Mouse (Mus musculus) forebrain, embryonic 11.5 days (tissue): ENCODE measurements around the gene Fscn3. TPM values are rescaled to one million over a fixed set of nuclear protein-coding genes. Genes with fewer than 3 reads are reported as not detected.
A peak's percentile ranks its signal among the peaks of the same experiment; 100 is the strongest.

ENCODE experiments used
- ATAC-seq: fragments of 200-750 bp; cut with Nextera tagmentation; replicated peaks from 2 replicates; pipeline ENCODE4 v1.8.0; 2017; ENCODE audit warnings: moderate TSS enrichment; ENCODE audit not compliant: low FRiP score
- DNase-seq: peaks from one replicate; pipeline ENCODE4 v3.0.0-alpha.2; 2017; ENCODE audit warnings: low spot score
- H3K27ac ChIP-seq: fragments of 300-500 bp; sonication (generic); 2 replicates; pipeline ENCODE4 v1.5.1; 2014; ENCODE audit warnings: low read depth, low read length
- H3K27me3 ChIP-seq: fragments of 300-500 bp; sonication (generic); 2 replicates; pipeline ENCODE4 v1.6.1; 2014; ENCODE audit warnings: mild to moderate bottlenecking, low read length, mixed read lengths; ENCODE audit not compliant: control insufficient read depth, insufficient read depth
- H3K36me3 ChIP-seq: fragments of 300-500 bp; sonication (generic); 2 replicates; pipeline ENCODE4 v1.6.1; 2014; ENCODE audit warnings: mild to moderate bottlenecking, low read length, moderate library complexity, mixed read lengths; ENCODE audit not compliant: control insufficient read depth, insufficient read depth
- H3K4me1 ChIP-seq: fragments of 300-500 bp; sonication (generic); replicated peaks from 2 replicates; pipeline ENCODE4 v1.6.1; 2014; ENCODE audit warnings: low read length, mixed read lengths; ENCODE audit not compliant: control insufficient read depth, insufficient read depth
- H3K4me2 ChIP-seq: fragments of 300-500 bp; sonication (generic); 2 replicates; pipeline ENCODE4 v1.6.1; 2014; ENCODE audit warnings: low read depth, mild to moderate bottlenecking, low read length, moderate library complexity, mixed read lengths; ENCODE audit not compliant: severe bottlenecking
- H3K4me3 ChIP-seq: fragments of 300-500 bp; sonication (generic); 2 replicates; pipeline ENCODE4 v1.5.1; 2014; ENCODE audit warnings: low read depth, low read length
- H3K9ac ChIP-seq: fragments of 300-500 bp; sonication (generic); 2 replicates; pipeline ENCODE4 v1.6.1; 2014; ENCODE audit warnings: low read length
- H3K9me3 ChIP-seq: fragments of 300-500 bp; sonication (generic); 2 replicates; pipeline ENCODE4 v1.6.1; 2016; ENCODE audit warnings: low read length, mixed read lengths; ENCODE audit not compliant: control insufficient read depth
- WGBS: fragments of 180-500 bp; shearing (Covaris S2); extraction: QIAGEN DNeasy Blood & Tissue Kit; methylation state at CpG from one replicate; pipeline ENCODE4 v1.1.7; 2014; 5-methylcytosine and 5-hydroxymethylcytosine counted together
- polyA plus RNA-seq: library from polyadenylated mRNA; unstranded; fragments of >200 nt; fragmentation: Nextera tagmentation; extraction: Ambion mirVana; gene quantifications from 2 replicates; pipeline ENCODE4 v1.2.1, GENCODE M21; 2014

Gene Fscn3
- not detected in 2 replicates for polyA plus RNA-seq

GRCm38 (mm10) chr6:28427096-28427839, at the start of gene Fscn3:
Gene Fscn3 (plus strand): TSS chr6:28427789.
- H3K4me2 ChIP-seq: no peak within 1 kb of the TSS
- H3K9ac ChIP-seq: no peak within 1 kb of the TSS
- ATAC-seq (no peak), DNase-seq (no peak)
- H3K27me3 ChIP-seq: no peaks in the 10 kb centered on the region
- H3K36me3 ChIP-seq: peaks cover 3% of the 10 kb centered on the region
- H3K4me1 ChIP-seq: 0 out of 2 replicates have a peak, but pooled peaks cover 3% of the 10 kb centered on the region
- no peak within 1 kb of the TSS for H3K27ac ChIP-seq
- H3K4me3 ChIP-seq: no peak within 1 kb of the TSS
- H3K9me3 ChIP-seq: no peaks in the 10 kb centered on the region
- WGBS: 85% methylated on average over 3 of the region's 3 CpGs

DNA sequence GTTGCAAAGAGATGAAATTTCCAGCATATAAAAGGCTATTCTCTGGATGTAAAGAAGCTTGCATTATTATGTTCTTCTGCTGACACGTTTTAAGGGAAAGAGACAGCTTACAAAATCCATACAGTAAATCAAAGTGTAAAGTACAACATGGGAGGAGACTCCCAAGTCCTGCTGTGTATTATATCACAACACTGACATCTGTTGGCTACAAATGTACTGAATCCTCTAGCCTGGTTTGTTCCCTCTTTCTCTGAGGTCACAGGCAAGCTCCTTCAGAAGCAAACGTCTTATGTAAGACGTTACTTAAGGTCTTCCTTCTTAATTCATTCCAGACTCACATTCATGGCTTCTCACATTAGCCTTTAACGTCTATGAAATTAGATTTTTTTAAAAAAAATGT, 45.6 kb upstream of the Fscn3 start:
- Histone ChIP-seq H3K27ac (no peak overlapping the region), H3K4me2 (no peak overlapping the region), H3K4me3 (no peak overlapping the region), H3K9me3 (no peaks in the 10 kb centered on the region), H3K36me3 (no peaks in the 10 kb centered on the region), H3K27me3 (no peaks in the 10 kb centered on the region), H3K4me1 (no peaks in the 10 kb centered on the region), H3K9ac (no peak overlapping the region)
- DNase-seq (no peak), ATAC-seq (no peak)
- 63% methylated on average over 4 of the region's 4 CpGs for WGBS

GRCm38 (mm10) chr6:28385169-28385568, 42.4 kb upstream of the Fscn3 start:
- Histone ChIP-seq H3K36me3 (no peaks in the 10 kb centered on the region), H3K9ac (no peak overlapping the region), H3K4me2 (no peak overlapping the region), H3K4me1 (no peaks in the 10 kb centered on the region), H3K27me3 (no peaks in the 10 kb centered on the region), H3K27ac (no peak overlapping the region), H3K4me3 (no peak overlapping the region), H3K9me3 (no peaks in the 10 kb centered on the region)
- DNase-seq (no peak), ATAC-seq (no peak)
- 90% methylated on average over 3 of the region's 3 CpGs for WGBS

DNA sequence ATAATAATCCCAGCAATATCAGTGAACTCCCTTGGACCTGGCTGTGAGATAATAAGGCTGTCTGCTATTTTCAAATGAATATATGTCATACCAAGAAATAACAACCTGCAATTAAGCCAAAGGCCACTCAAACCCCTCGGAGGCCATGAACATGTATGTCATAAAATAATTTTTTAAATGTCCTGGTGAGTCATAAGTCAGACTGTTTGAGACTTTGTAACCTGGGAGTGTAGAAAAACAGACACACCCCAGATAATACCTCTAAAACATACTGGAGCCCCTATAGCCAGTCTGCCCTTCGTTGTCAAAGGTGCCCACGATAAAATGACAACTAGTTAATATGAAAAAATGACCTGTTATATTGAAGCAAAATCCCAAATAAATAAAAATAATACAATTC, 38.6 kb upstream of the Fscn3 start:
- no peak overlapping the region for H3K4me3 ChIP-seq
- ATAC-seq (no peak), DNase-seq (no peak)
- H3K27ac ChIP-seq: no peak overlapping the region
- H3K36me3 ChIP-seq: no peaks in the 10 kb centered on the region
- no peak overlapping the region for H3K4me2 ChIP-seq
- no peak overlapping the region for H3K9ac ChIP-seq
- peaks cover 4% of the 10 kb centered on the region for H3K27me3 ChIP-seq
- 90% methylated on average over 3 of the region's 3 CpGs for WGBS
- no peaks in the 10 kb centered on the region for H3K4me1 ChIP-seq
- no peaks in the 10 kb centered on the region for H3K9me3 ChIP-seq

- Histone ChIP-seq H3K27ac (peak overlapping the region; percentile 81; the same call in 1 of the 2 replicates), H3K4me1 (peaks cover 4% of the 10 kb centered on the region; the same call in 1 of the 2 replicates), H3K4me3 (peak overlapping the region; percentile 43), H3K27me3 (peaks cover 19% of the 10 kb centered on the region), H3K36me3 (no peaks in the 10 kb centered on the region), H3K4me2 (peak overlapping the region; percentile 77), H3K9ac (peak overlapping the region; percentile 35; the same call in 1 of the 2 replicates), H3K9me3 (no peaks in the 10 kb centered on the region)
- 7% methylated on average over 15 of the region's 15 CpGs for WGBS
- ATAC-seq (peak; percentile 54), DNase-seq (no peak)
Measured at GRCm38 (mm10) chr6:28396051-28396852, 31.3 kb upstream of the Fscn3 start.

GRCm38 (mm10) chr6:28396853-28397457, 30.6 kb upstream of the Fscn3 start:
- H3K4me1 ChIP-seq: peaks cover 4% of the 10 kb centered on the region; the same call in 1 of the 2 replicates
- H3K27me3 ChIP-seq: peaks cover 19% of the 10 kb centered on the region
- under 1% methylated on average over 19 of the region's 19 CpGs for WGBS
- peak overlapping the region; percentile 81 for H3K27ac ChIP-seq
- no peaks in the 10 kb centered on the region for H3K36me3 ChIP-seq
- no peaks in the 10 kb centered on the region for H3K9me3 ChIP-seq
- H3K9ac ChIP-seq: peak overlapping the region; percentile 70
- DNase-seq: peak; percentile 76
- H3K4me3 ChIP-seq: peak overlapping the region; percentile 43
- H3K4me2 ChIP-seq: peak overlapping the region; percentile 77
- ATAC-seq: peak; percentile 57

- WGBS: under 1% methylated on average over 33 of the region's 33 CpGs
- Histone ChIP-seq H3K9ac (peak within 1 kb of the TSS; percentile 70), H3K4me2 (peak within 1 kb of the TSS; percentile 77), H3K27me3 (peaks cover 19% of the 10 kb centered on the region), H3K4me1 (peaks cover 4% of the 10 kb centered on the region; the same call in 1 of the 2 replicates), H3K36me3 (no peaks in the 10 kb centered on the region), H3K27ac (peak within 1 kb of the TSS; percentile 81), H3K9me3 (no peaks in the 10 kb centered on the region), H3K4me3 (peak within 1 kb of the TSS; percentile 43)
- DNase-seq: peak; percentile 78
- ATAC-seq: peak; percentile 63
Measured at GRCm38 (mm10) chr6:28397681-28398203, 29.8 kb upstream of the Fscn3 start, which contains the start of gene Zfp800. Gene Zfp800 (minus strand): TSS chr6:28398005.

DNA sequence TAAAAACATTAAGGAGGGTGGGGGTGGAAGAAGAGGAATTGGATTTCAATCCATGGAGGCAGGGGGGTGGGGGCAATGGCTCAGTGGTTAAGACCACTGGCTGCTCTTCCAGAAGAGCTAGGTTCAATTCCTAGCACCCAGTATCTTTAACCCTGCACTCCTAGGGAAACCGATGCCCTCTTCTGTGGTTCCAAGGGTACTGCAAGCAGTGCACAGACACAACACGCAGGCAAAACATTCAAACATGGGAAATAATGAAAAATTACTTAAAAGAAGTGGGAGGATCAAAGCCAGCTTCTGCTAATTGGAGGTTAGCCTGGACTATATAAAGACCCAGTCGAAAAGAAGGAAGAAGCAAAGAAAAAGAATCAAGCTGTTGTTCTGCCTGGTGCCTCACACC, 28.9 kb upstream of the Fscn3 start:
- no peak for DNase-seq
- Histone ChIP-seq H3K4me2 (no peak overlapping the region), H3K9ac (no peak overlapping the region), H3K27me3 (peaks cover 18% of the 10 kb centered on the region), H3K27ac (no peak overlapping the region), H3K4me1 (peaks cover 4% of the 10 kb centered on the region; the same call in 1 of the 2 replicates), H3K36me3 (no peaks in the 10 kb centered on the region), H3K9me3 (no peaks in the 10 kb centered on the region), H3K4me3 (no peak overlapping the region)
- 88% methylated on average over 3 of the region's 3 CpGs for WGBS
- no peak for ATAC-seq
